Mouse (Mus musculus): ENCODE measurements around the gene Epha4. TPM values are rescaled to one million over a fixed set of nuclear protein-coding genes. Genes with fewer than 3 reads are reported as not detected.
A peak's percentile ranks its signal among the peaks of the same experiment; 100 is the strongest.

Gene Epha4
- polyA plus RNA-seq, 1 experiment: 5.2 TPM

- H3K4me3 ChIP-seq (ENCODE audit: insufficient read depth, low read depth, low read length): no peak overlapping the region
- TF ChIP-seq CTCF (conservative IDR thresholded peaks at IDR 0.05; ENCODE audit: insufficient read depth, insufficient read length, low read depth, low read length) (no peak), POLR2A (IDR thresholded peaks at IDR 0.05; ENCODE audit: low read depth, low read length) (no peak)
- no peaks in the 10 kb centered on the region; the same call in 1 of the 2 replicates for H3K4me1 ChIP-seq (ENCODE audit: control insufficient read depth, insufficient read depth, low read length)
- peak; percentile 11 for DNase-seq
- 22% methylated on average over 4 of the region's 4 CpGs for WGBS
- H3K36me3 ChIP-seq (ENCODE audit: control insufficient read depth, insufficient read depth, low read length): no peaks in the 10 kb centered on the region
- H3K27me3 ChIP-seq (replicated peaks; ENCODE audit: control insufficient read depth, insufficient read depth, low read length): no peaks in the 10 kb centered on the region
- no peak overlapping the region for H3K27ac ChIP-seq (ENCODE audit: insufficient read depth, low read depth, low read length)
These were observed 76.2 kb downstream of the Epha4 start for GRCm38 (mm10) chr1:77438639-77439038.

DNA sequence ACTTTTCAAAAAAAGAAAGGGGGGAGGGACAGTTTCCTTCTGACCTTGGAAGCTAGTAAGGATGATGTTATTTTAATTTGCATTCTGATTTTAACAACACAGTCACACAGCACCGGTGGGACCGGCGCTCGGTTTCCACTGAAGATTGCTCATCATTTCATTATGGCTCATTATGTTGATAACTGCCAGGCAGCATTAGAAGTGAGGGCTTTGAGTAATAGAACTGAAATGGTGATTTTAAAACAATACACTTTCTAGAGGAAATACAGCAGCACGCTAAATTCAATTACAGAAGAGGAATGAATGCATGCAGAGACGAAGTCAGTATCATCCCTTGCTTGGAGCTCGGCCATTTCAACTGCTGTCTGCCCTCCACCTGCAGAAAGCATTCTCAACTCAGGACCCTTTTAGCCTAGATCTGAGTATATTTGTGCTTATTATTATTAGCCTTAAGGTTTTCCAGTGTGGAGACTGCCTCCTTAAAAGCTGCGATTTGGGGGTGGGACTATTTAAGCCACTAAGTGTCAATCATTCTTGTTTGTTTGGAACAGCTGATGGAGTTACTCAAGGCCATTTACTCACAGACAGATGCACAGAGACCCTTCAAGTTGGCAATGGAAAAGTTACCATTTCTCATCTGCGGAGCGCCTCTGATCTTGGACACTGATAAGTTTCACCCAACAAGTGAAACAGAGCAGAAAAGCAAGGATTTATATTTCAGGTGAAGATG lies 76.8 kb downstream of the Epha4 start:
- Histone ChIP-seq H3K27ac (ENCODE audit: insufficient read depth, low read depth, low read length) (no peak overlapping the region), H3K27me3 (replicated peaks; ENCODE audit: control insufficient read depth, insufficient read depth, low read length) (no peaks in the 10 kb centered on the region), H3K4me1 (ENCODE audit: control insufficient read depth, insufficient read depth, low read length) (no peaks in the 10 kb centered on the region; the same call in 1 of the 2 replicates), H3K36me3 (ENCODE audit: control insufficient read depth, insufficient read depth, low read length) (no peaks in the 10 kb centered on the region), H3K4me3 (ENCODE audit: insufficient read depth, low read depth, low read length) (no peak overlapping the region)
- WGBS: 86% methylated on average over 10 of the region's 10 CpGs
- no peak for TF ChIP-seq CTCF (conservative IDR thresholded peaks at IDR 0.05; ENCODE audit: insufficient read depth, insufficient read length, low read depth, low read length)
- no peak for TF ChIP-seq POLR2A (IDR thresholded peaks at IDR 0.05; ENCODE audit: low read depth, low read length)
- no peak for DNase-seq

GRCm38 (mm10) chr1:77435045-77435444 lies 79.8 kb downstream of the Epha4 start:
- 44% methylated on average over 4 of the region's 4 CpGs for WGBS
- no peak overlapping the region for H3K27ac ChIP-seq (ENCODE audit: insufficient read depth, low read depth, low read length)
- H3K4me3 ChIP-seq (ENCODE audit: insufficient read depth, low read depth, low read length): no peak overlapping the region
- H3K4me1 ChIP-seq (ENCODE audit: control insufficient read depth, insufficient read depth, low read length): peaks cover under 1% of the 10 kb centered on the region; the same call in 1 of the 2 replicates
- TF ChIP-seq POLR2A (IDR thresholded peaks at IDR 0.05; ENCODE audit: low read depth, low read length): no peak
- TF ChIP-seq CTCF (conservative IDR thresholded peaks at IDR 0.05; ENCODE audit: insufficient read depth, insufficient read length, low read depth, low read length): no peak
- no peaks in the 10 kb centered on the region for H3K27me3 ChIP-seq (replicated peaks; ENCODE audit: control insufficient read depth, insufficient read depth, low read length)
- no peaks in the 10 kb centered on the region for H3K36me3 ChIP-seq (ENCODE audit: control insufficient read depth, insufficient read depth, low read length)
- DNase-seq: no peak

GRCm38 (mm10) chr1:77433148-77433547 lies 81.7 kb downstream of the Epha4 start:
- H3K27me3 ChIP-seq (replicated peaks; ENCODE audit: control insufficient read depth, insufficient read depth, low read length): no peaks in the 10 kb centered on the region
- no peaks in the 10 kb centered on the region for H3K36me3 ChIP-seq (ENCODE audit: control insufficient read depth, insufficient read depth, low read length)
- H3K4me1 ChIP-seq (ENCODE audit: control insufficient read depth, insufficient read depth, low read length): peaks cover 6% of the 10 kb centered on the region; the same call in 1 of the 2 replicates
- no peak for DNase-seq
- 90% methylated on average over 3 of the region's 3 CpGs for whole genome bisulfite sequencing
- no peak overlapping the region for H3K4me3 ChIP-seq (ENCODE audit: insufficient read depth, low read depth, low read length)
- H3K27ac ChIP-seq (ENCODE audit: insufficient read depth, low read depth, low read length): no peak overlapping the region
- TF ChIP-seq POLR2A (IDR thresholded peaks at IDR 0.05; ENCODE audit: low read depth, low read length): no peak
- no peak for TF ChIP-seq CTCF (conservative IDR thresholded peaks at IDR 0.05; ENCODE audit: insufficient read depth, insufficient read length, low read depth, low read length)

- TF ChIP-seq CTCF (conservative IDR thresholded peaks at IDR 0.05; ENCODE audit: insufficient read depth, insufficient read length, low read depth, low read length) (no peak), POLR2A (IDR thresholded peaks at IDR 0.05; ENCODE audit: low read depth, low read length) (no peak)
- Histone ChIP-seq H3K27ac (ENCODE audit: insufficient read depth, low read depth, low read length) (no peak overlapping the region), H3K4me3 (ENCODE audit: insufficient read depth, low read depth, low read length) (no peak overlapping the region), H3K36me3 (ENCODE audit: control insufficient read depth, insufficient read depth, low read length) (no peaks in the 10 kb centered on the region), H3K27me3 (replicated peaks; ENCODE audit: control insufficient read depth, insufficient read depth, low read length) (no peaks in the 10 kb centered on the region), H3K4me1 (ENCODE audit: control insufficient read depth, insufficient read depth, low read length) (peaks cover 6% of the 10 kb centered on the region; the same call in 1 of the 2 replicates)
- WGBS: 88% methylated on average over 2 of the region's 2 CpGs
- no peak for DNase-seq
These were observed 82.4 kb downstream of the Epha4 start for GRCm38 (mm10) chr1:77432489-77432888.

- TF ChIP-seq POLR2A (IDR thresholded peaks at IDR 0.05; ENCODE audit: low read depth, low read length) (no peak), CTCF (conservative IDR thresholded peaks at IDR 0.05; ENCODE audit: insufficient read depth, insufficient read length, low read depth, low read length) (no peak)
- 45% methylated on average over 6 of the region's 6 CpGs for WGBS
- peak; percentile 81 for DNase-seq
- H3K4me1 ChIP-seq (ENCODE audit: control insufficient read depth, insufficient read depth, low read length): peaks cover 6% of the 10 kb centered on the region; the same call in 1 of the 2 replicates
- H3K27me3 ChIP-seq (replicated peaks; ENCODE audit: control insufficient read depth, insufficient read depth, low read length): no peaks in the 10 kb centered on the region
- no peaks in the 10 kb centered on the region for H3K36me3 ChIP-seq (ENCODE audit: control insufficient read depth, insufficient read depth, low read length)
- H3K27ac ChIP-seq (ENCODE audit: insufficient read depth, low read depth, low read length): no peak overlapping the region
- H3K4me3 ChIP-seq (ENCODE audit: insufficient read depth, low read depth, low read length): no peak overlapping the region
These were observed 85.7 kb downstream of the Epha4 start for GRCm38 (mm10) chr1:77429174-77429573.

GRCm38 (mm10) chr1:77426956-77427355 lies 87.9 kb downstream of the Epha4 start:
- peaks cover 6% of the 10 kb centered on the region; the same call in 1 of the 2 replicates for H3K4me1 ChIP-seq (ENCODE audit: control insufficient read depth, insufficient read depth, low read length)
- WGBS: 79% methylated on average over 6 of the region's 6 CpGs
- no peak overlapping the region for H3K4me3 ChIP-seq (ENCODE audit: insufficient read depth, low read depth, low read length)
- H3K27me3 ChIP-seq (replicated peaks; ENCODE audit: control insufficient read depth, insufficient read depth, low read length): no peaks in the 10 kb centered on the region
- TF ChIP-seq POLR2A (IDR thresholded peaks at IDR 0.05; ENCODE audit: low read depth, low read length): no peak
- no peak for TF ChIP-seq CTCF (conservative IDR thresholded peaks at IDR 0.05; ENCODE audit: insufficient read depth, insufficient read length, low read depth, low read length)
- no peaks in the 10 kb centered on the region for H3K36me3 ChIP-seq (ENCODE audit: control insufficient read depth, insufficient read depth, low read length)
- DNase-seq: no peak
- no peak overlapping the region for H3K27ac ChIP-seq (ENCODE audit: insufficient read depth, low read depth, low read length)
